ENCODE assay signal across 8 mouse cellular contexts in the genomic region with DNA sequence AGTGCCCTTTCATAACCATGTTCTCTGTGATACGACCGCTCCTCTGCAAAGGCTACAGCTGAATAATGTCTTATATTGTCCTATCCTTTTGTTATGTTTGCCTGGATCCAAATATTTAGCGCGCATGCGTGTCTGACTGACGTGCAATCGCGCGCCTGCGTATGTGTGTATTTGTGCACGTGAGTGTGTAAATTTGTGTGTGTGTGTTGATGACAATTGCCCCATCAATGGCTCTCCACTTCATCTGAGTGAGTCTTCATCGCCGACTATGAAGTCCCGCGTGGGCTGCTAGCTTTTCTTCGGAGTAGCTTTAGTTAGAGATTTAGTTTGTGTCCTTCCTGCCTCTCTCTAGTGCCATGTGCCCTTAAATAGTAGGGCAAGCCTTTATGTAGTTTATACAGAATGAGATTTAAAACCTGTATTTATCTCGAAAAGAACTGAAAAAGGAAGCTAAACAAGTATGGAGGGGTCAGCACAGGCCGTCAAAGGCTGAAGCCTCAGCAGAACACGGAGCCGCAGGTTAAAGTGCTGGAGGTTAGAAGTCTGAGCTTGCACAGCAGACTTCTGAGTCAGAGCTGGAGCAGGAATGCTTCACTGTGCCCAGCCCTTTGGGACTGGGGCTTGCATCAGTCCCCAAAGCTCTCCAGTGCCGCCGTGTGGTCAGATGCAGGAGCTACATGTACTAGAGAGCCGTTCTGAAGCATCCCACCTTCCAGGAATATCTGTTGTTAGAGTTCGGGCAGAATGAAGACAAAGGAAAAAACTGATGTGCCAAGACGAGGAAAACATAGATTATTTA. TPM values are rescaled to one million over a fixed set of nuclear protein-coding genes. Genes with fewer than 3 reads are reported as not detected.
A peak's percentile ranks its signal among the peaks of the same experiment; 100 is the strongest.
DNase-seq lines count a peak whose midpoint lies in the region; ATAC-seq and TF ChIP-seq lines count a peak whose summit lies in the region.

No protein-coding gene starts in this region.

- H3K4me1 ChIP-seq in embryonic facial prominence, embryonic 13.5 days, result no peaks in the 10 kb centered on the region
- H3K4me1 ChIP-seq in limb, embryonic 13.5 days, result no peaks in the 10 kb centered on the region

- DNase-seq in 3134 (ENCODE audit: extremely low read depth, insufficient read length, low spot score), result peak; percentile 59
- DNase-seq in adrenal gland, postnatal 25 days, result peak; percentile 84
- DNase-seq in heart, adult 8-10 months (ENCODE audit: low spot score), result peak; percentile 81
- peak; percentile 77 for DNase-seq in kidney, adult 9 months
- peak; percentile 58 to 79 for DNase-seq in spleen, postnatal 4 days (ENCODE audit: low spot score in 2 of 2)

- H3K79me2 ChIP-seq in myocyte (ENCODE audit: control insufficient read depth, insufficient read depth), result no peaks in the 10 kb centered on the region

- no peak overlapping the region for H3K4me3 ChIP-seq in embryonic facial prominence, embryonic 13.5 days
- H3K4me3 ChIP-seq in limb, embryonic 13.5 days, result no peak overlapping the region
- H3K4me3 ChIP-seq in myocyte, result no peak overlapping the region

- WGBS in embryonic facial prominence, embryonic 13.5 days, result 52% methylated on average over 25 of the region's 25 CpGs
- 54% methylated on average over 25 of the region's 25 CpGs for WGBS in limb, embryonic 13.5 days

- ATAC-seq in embryonic facial prominence, embryonic 13.5 days (ENCODE audit: insufficient number of reproducible peaks, insufficient read depth, low FRiP score, low TSS enrichment, low read depth), result 0 out of 2 replicates have a peak, but pooled peaks have one; percentile 69
- peak; percentile 83 for ATAC-seq in limb, embryonic 13.5 days (ENCODE audit: low FRiP score, low read depth)

- no peaks in the 10 kb centered on the region for H3K27me3 ChIP-seq in embryonic facial prominence, embryonic 13.5 days
- no peaks in the 10 kb centered on the region for H3K27me3 ChIP-seq in limb, embryonic 13.5 days
- no peaks in the 10 kb centered on the region for H3K27me3 ChIP-seq in myocyte (ENCODE audit: control insufficient read depth, insufficient read depth, insufficient read length)

- no peaks in the 10 kb centered on the region for H3K9me3 ChIP-seq in embryonic facial prominence, embryonic 13.5 days
- H3K9me3 ChIP-seq in limb, embryonic 13.5 days, result no peaks in the 10 kb centered on the region

- H3K36me3 ChIP-seq in embryonic facial prominence, embryonic 13.5 days, result no peaks in the 10 kb centered on the region
- H3K36me3 ChIP-seq in limb, embryonic 13.5 days, result no peaks in the 10 kb centered on the region
- no peaks in the 10 kb centered on the region for H3K36me3 ChIP-seq in myocyte (ENCODE audit: control insufficient read depth, insufficient read depth)

- no peak overlapping the region for H3ac ChIP-seq in myocyte (ENCODE audit: control insufficient read depth, insufficient read length)

- no peak overlapping the region for H3K27ac ChIP-seq in embryonic facial prominence, embryonic 13.5 days
- no peak overlapping the region for H3K27ac ChIP-seq in limb, embryonic 13.5 days

- TF ChIP-seq POLR2A in myocyte (IDR thresholded peaks at IDR 0.05; ENCODE audit: insufficient read length, low read depth), result no peak

- H3K9ac ChIP-seq in embryonic facial prominence, embryonic 13.5 days, result no peak overlapping the region
- no peak overlapping the region for H3K9ac ChIP-seq in limb, embryonic 13.5 days

- H3K4me2 ChIP-seq in embryonic facial prominence, embryonic 13.5 days, result peak overlapping the region; percentile 38
- H3K4me2 ChIP-seq in limb, embryonic 13.5 days (replicated peaks), result peak overlapping the region; percentile 28; the same call in 1 of the 2 replicates
- peak overlapping the region; percentile 72 for H3K4me2 ChIP-seq in myocyte (ENCODE audit: low read depth)

TF ChIP-seq in myocyte, 11 proteins besides CTCF, POLR2A, EP300 and RAD21:
- no peak for TF ChIP-seq USF1 (IDR thresholded peaks at IDR 0.05; ENCODE audit: low read depth)
- no peak for TF ChIP-seq POLR2AphosphoS2 (IDR thresholded peaks at IDR 0.05; ENCODE audit: insufficient read length, low read depth)
- TF ChIP-seq SRF (IDR thresholded peaks at IDR 0.05; ENCODE audit: control insufficient read depth, insufficient read length, low read depth), result no peak
- no peak for TF ChIP-seq TCF3 (IDR thresholded peaks at IDR 0.05; ENCODE audit: insufficient read length, low read depth)
- TF ChIP-seq MAX (IDR thresholded peaks at IDR 0.05; ENCODE audit: low read depth), result no peak
- TF ChIP-seq CEBPB (IDR thresholded peaks at IDR 0.05; ENCODE audit: insufficient read depth, poor library complexity, severe bottlenecking), result no peak
- TF ChIP-seq REST (IDR thresholded peaks at IDR 0.05; ENCODE audit: insufficient read depth, insufficient read length), result no peak
- TF ChIP-seq E2F4 (IDR thresholded peaks at IDR 0.05; ENCODE audit: insufficient read depth), result no peak
- no peak for TF ChIP-seq MYOD1 (IDR thresholded peaks at IDR 0.05; ENCODE audit: control insufficient read depth in 1 of 3, insufficient read length in 2 of 3, low read depth in 2 of 3)
- TF ChIP-seq MYOG (IDR thresholded peaks at IDR 0.05; ENCODE audit: control insufficient read depth in 1 of 3, insufficient read depth in 1 of 3, insufficient read length in 2 of 3, low read depth in 2 of 3), result no peak
- TF ChIP-seq TCF12 (IDR thresholded peaks at IDR 0.05; ENCODE audit: insufficient read depth, poor library complexity, severe bottlenecking), result no peak
TF ChIP-seq in myocyte: peak in this region for 0.

RNA-seq across cellular contexts. Expression of a gene that starts 38.5 kb away (rescaled TPM):
- total RNA-seq in adrenal gland, postnatal 25 days (2021), result 0.33 and 1.00 TPM in 2 replicates
- 0.36 and 0.58 TPM in 2 replicates for polyA plus RNA-seq in embryonic facial prominence, embryonic 13.5 days (2015; fragmentation: Nextera tagmentation; extraction: Ambion mirVana)
- not detected for total RNA-seq in heart, adult 8-10 months (2022)
- 0.31 and 0.33 TPM in 2 replicates for polyA plus RNA-seq in limb, embryonic 13.5 days (2015; fragmentation: Nextera tagmentation; extraction: Ambion mirVana)
- polyA plus RNA-seq in myocyte (2012; fragmentation: generic; extraction: Trizol), result not detected

RNA-seq across cellular contexts. Expression of a gene that starts 53.9 kb away (rescaled TPM):
- total RNA-seq in adrenal gland, postnatal 25 days (2021), result 96.3 and 103 TPM in 2 replicates
- polyA plus RNA-seq in embryonic facial prominence, embryonic 13.5 days (2015; fragmentation: Nextera tagmentation; extraction: Ambion mirVana), result 35.9 and 41.9 TPM in 2 replicates
- 100 to 1,000 TPM in 2 of 4 experiments, 10 to 100 TPM in 2; 83.2 to 109 (median 98.8) TPM for total RNA-seq in heart, adult 8-10 months (2022)
- polyA plus RNA-seq in limb, embryonic 13.5 days (2015; fragmentation: Nextera tagmentation; extraction: Ambion mirVana), result 31.7 and 35.5 TPM in 2 replicates
- polyA plus RNA-seq in myocyte (2012; fragmentation: generic; extraction: Trizol), result 50.9 TPM
